Mouse (Mus musculus) heart, postnatal 14 days (tissue): Measurements from ENCODE around the gene Exd2. TPM values are rescaled to one million over a fixed set of nuclear protein-coding genes. Genes with fewer than 3 reads are reported as not detected.

Experiments used
- DNase-seq, 2 experiments: peaks; one replicate each; pipeline ENCODE4 v3.0.0; 2021 to 2022
- intact Hi-C: fragments of 180-260 bp; cut with DNase I; formaldehyde crosslinking; loops from one replicate; pipeline ENCODE4 v1.15.1; 2025
- total RNA-seq, 2 experiments: library from RNA; stranded (reverse); gene quantifications; 2 replicates each; pipeline ENCODE4 v1.2.3; 2021

Exd2 gene
- total RNA-seq, 2 experiments from 2014 or later = 11.2 to 12.7 TPM

DNA sequence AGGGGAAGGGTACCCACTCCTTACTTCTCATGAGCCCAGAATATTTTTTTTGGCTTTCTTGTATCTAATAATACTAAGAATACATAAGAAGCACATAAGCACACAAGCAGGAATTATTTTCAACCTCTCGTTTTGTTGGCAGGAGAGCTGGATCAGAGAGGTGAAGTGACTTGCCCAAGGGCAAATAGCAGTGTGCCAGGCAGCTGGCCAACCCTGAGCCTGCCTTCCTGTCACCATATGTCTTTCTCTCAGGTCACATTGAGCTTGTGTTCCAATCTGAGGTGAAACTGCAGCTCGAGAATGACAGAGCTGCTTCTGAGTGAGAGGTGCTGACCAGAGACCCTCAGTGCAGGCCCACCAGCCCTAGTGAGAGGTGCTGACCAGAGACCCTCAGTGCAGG is 71.0 kb downstream of the Exd2 start:
- no peak for DNase-seq
- intact Hi-C loops = no loop called here

- intact Hi-C loops = no loop called here
- DNase-seq = no peak
Observed at GRCm38 (mm10) chr12:80537313-80537712, 74.4 kb downstream of the Exd2 start.

DNA sequence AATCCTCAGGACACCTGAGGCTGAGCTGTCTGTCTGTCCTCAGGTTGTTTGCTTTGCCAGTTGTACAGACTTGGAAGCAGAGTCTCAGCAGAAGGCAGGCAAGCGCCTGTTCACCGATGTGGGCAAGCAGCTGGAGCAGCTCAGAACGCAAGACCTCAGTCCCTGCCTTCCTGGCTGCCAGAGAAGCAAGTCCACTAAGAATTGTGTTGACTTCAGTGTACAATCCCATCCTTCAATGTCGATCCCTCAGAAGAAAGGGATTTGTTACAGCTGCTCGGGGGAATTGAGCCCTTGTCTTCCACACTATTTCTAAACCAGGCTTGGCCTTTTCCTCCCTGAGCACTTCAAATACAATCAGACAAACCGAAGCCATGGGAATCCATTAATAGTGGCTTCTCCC is 75.4 kb downstream of the Exd2 start:
- intact Hi-C loops = no loop called here
- DNase-seq = no peak

- DNase-seq = no peak
- intact Hi-C loops = no loop called here
Observed at GRCm38 (mm10) chr12:80545310-80545709, 82.4 kb downstream of the Exd2 start.

- DNase-seq = peak; percentile 69 to 74
- intact Hi-C loops = no loop called here
Observed at GRCm38 (mm10) chr12:80549646-80550045, 86.8 kb downstream of the Exd2 start.

Other genes with a start within 250 kb of the Exd2 start
- gene Actn1, start 202.7 kb upstream of the Exd2 start, total RNA-seq = 10 to 100 TPM; 49.7 to 51.0 TPM
- 10 to 100 TPM; 31.0 to 34.1 TPM for gene Dcaf5, start 26.5 kb upstream of the Exd2 start, total RNA-seq
- 1 to 10 TPM; 7.1 to 7.6 TPM for gene Galnt16, start 55.2 kb downstream of the Exd2 start, total RNA-seq
- 10 to 100 TPM; 20.1 to 22.6 TPM for gene Slc39a9, start 180.8 kb downstream of the Exd2 start, total RNA-seq
- gene Erh, start 181.2 kb downstream of the Exd2 start, total RNA-seq = 10 to 100 TPM; 24.8 to 28.6 TPM
- gene Plekhd1, start 229.5 kb downstream of the Exd2 start, total RNA-seq = under 1 TPM; 0.24 to 0.48 TPM